Mouse (Mus musculus): ENCODE results near the gene Cplx3. TPM values are rescaled to one million over a fixed set of nuclear protein-coding genes. Genes with fewer than 3 reads are reported as not detected.

Gene Cplx3
- total and polyA plus RNA-seq, 3 experiments, result not detected

GRCm38 (mm10) chr9:57600620-57601352, 5.3 kb downstream of the Cplx3 start:
- H3K27me3 ChIP-seq (ENCODE audit: control insufficient read depth in 1 of 2, insufficient read depth in 2 of 2, low read length in 2 of 2), result no peaks in the 10 kb centered on the region
- H3K4me3 ChIP-seq (ENCODE audit: control insufficient read depth in 1 of 2, insufficient read depth in 1 of 2, low read depth in 2 of 2, low read length in 2 of 2), result no peak overlapping the region
- TF ChIP-seq POLR2A (IDR thresholded peaks at IDR 0.05; ENCODE audit: control insufficient read depth in 1 of 2, insufficient read depth in 1 of 2, low read depth in 1 of 2, low read length in 2 of 2, poor library complexity in 1 of 2) (no peak), KAT2A (conservative IDR thresholded peaks at IDR 0.05; ENCODE audit: low read depth, low read length) (no peak), SIN3A (IDR thresholded peaks at IDR 0.05; ENCODE audit: low read length) (peak; percentile 66; the same call in 1 of the 2 replicates), MAX (IDR thresholded peaks at IDR 0.05; ENCODE audit: low read length) (peak; percentile 28; the same call in 1 of the 2 replicates), MAZ (IDR thresholded peaks at IDR 0.05; ENCODE audit: low read depth, low read length) (no peak), MEF2A (IDR thresholded peaks at IDR 0.05; ENCODE audit: extremely low read depth, insufficient replicate concordance, low read depth, low read length, poor library complexity, severe bottlenecking) (no peak), ETS1 (IDR thresholded peaks at IDR 0.05; ENCODE audit: low read depth, low read length) (peak; percentile 27; the same call in 1 of the 2 replicates), NELFE (IDR thresholded peaks at IDR 0.05; ENCODE audit: low read depth, low read length) (no peak), USF2 (IDR thresholded peaks at IDR 0.05; ENCODE audit: borderline replicate concordance in 1 of 2, insufficient read depth in 1 of 2, low read depth in 1 of 2, low read length in 2 of 2) (no peak), EP300 (IDR thresholded peaks at IDR 0.05; ENCODE audit: low read depth in 1 of 2, low read length in 2 of 2) (0 out of 4 replicates have a peak, but pooled peaks of 1 of the 2 experiments have one; percentile 14), JUND (IDR thresholded peaks at IDR 0.05; ENCODE audit: low read depth, low read length) (no peak), TAL1 (IDR thresholded peaks at IDR 0.05; ENCODE audit: low read length) (no peak), MXI1 (IDR thresholded peaks at IDR 0.05; ENCODE audit: low read depth, low read length) (peak; percentile 53; the same call in 1 of the 2 replicates), USF1 (IDR thresholded peaks at IDR 0.05; ENCODE audit: low read depth, low read length) (no peak), CHD2 (IDR thresholded peaks at IDR 0.05; ENCODE audit: low read length) (no peak), CTCF (IDR thresholded peaks at IDR 0.05 in 2 of 3, conservative IDR thresholded peaks at IDR 0.05 in 1 of 3; ENCODE audit: control insufficient read depth in 1 of 3, insufficient read depth in 1 of 3, low read depth in 2 of 3, low read length in 3 of 3, poor library complexity in 1 of 3, severe bottlenecking in 1 of 3) (no peak), ZC3H11A (IDR thresholded peaks at IDR 0.05; ENCODE audit: low read depth, low read length) (no peak), TCF12 (IDR thresholded peaks at IDR 0.05; ENCODE audit: low read depth, low read length) (no peak), GATA1 (IDR thresholded peaks at IDR 0.05; ENCODE audit: low read depth, low read length) (0 out of 2 replicates have a peak, but pooled peaks have one; percentile 42), RCOR1 (IDR thresholded peaks at IDR 0.05; ENCODE audit: low read depth, low read length) (no peak)

More at GRCm38 (mm10) chr9:57600620-57601352, 5.3 kb downstream of the Cplx3 start:
- peaks cover 0 to 6% of the 10 kb centered on the region in 2 experiments; a peak in 1 of 4 replicates for H3K4me1 ChIP-seq (ENCODE audit: control insufficient read depth in 1 of 2, insufficient read depth in 2 of 2, low read length in 2 of 2)
- peak; percentile 61 for DNase-seq (ENCODE audit: low read depth, low spot score)
- H3K27ac ChIP-seq (ENCODE audit: control insufficient read depth, low read depth, low read length), result no peak overlapping the region
- H3K9ac ChIP-seq (ENCODE audit: control insufficient read depth, low read depth, low read length, poor library complexity, severe bottlenecking), result no peak overlapping the region
- no peaks in the 10 kb centered on the region for H3K79me2 ChIP-seq (ENCODE audit: control insufficient read depth, insufficient read depth, low read length, poor library complexity)
- H3K36me3 ChIP-seq (ENCODE audit: control insufficient read depth in 1 of 2, insufficient read depth in 2 of 2, low read length in 2 of 2), result no peaks in the 10 kb centered on the region; a peak in 1 of 4 replicates
- no peaks in the 10 kb centered on the region for H3K9me3 ChIP-seq (replicated peaks; ENCODE audit: insufficient read depth, low read length)
